Mouse (Mus musculus) G1E (cell line): ENCODE measurements around the gene Cemip.

Experiments used
- CTCF ChIP-seq: IDR thresholded peaks from 2 replicates; pipeline ENCODE4 v1.5.1; 2012; ENCODE audit warnings: low read depth, low read length, inconsistent platforms, mixed read lengths
- GATA1 ChIP-seq: IDR thresholded peaks from 2 replicates; pipeline ENCODE4 v1.6.1; 2012; ENCODE audit warnings: borderline replicate concordance, low read length, inconsistent platforms, mixed read lengths
- TAL1 ChIP-seq: conservative IDR thresholded peaks from 2 replicates; pipeline ENCODE4 v1.6.1; 2012; ENCODE audit warnings: low read depth, low read length, inconsistent platforms, mixed read lengths

DNA sequence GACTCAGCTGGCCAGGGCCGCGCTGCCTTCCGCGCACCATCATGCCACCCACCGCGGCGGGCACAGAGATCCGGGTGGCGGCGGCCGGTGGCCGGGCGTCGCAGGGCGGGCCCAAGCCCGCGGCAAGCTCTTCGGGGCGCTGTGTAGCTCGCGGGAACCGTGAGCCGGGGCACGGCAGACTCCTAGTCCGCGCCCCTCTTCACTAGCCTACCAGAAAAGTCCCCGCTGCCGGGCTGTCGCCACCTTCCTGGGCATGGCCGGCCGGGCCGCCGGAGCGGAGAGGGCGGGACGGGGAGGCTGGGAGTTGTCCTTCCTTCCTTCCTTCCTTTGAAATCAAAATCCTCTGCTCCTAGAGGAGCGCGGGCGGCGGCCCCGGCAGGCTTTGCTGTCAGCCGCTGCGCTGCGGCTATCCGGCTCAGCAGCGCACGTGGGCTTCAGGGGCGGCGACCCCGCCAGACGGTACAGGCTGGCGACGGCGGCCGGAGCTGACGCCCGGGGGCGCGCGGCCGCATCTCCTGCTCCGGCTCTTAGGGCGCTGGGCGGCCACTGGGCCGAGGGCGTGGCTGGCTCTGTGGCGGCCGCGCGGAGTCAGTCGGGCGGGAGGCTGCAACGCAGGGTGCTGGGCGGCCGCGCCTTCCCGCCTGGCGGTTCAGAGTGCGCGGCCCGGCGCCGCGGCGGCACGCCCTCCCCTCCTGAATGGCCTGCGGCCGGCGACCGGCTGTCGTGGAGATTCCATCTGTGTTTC, 202.9 kb downstream of the Cemip start:
- TF ChIP-seq CTCF (no peak), TAL1 (no peak), GATA1 (no peak)
